Mouse (Mus musculus): ENCODE data around the gene Zfp114. TPM values are rescaled to one million over a fixed set of nuclear protein-coding genes. Genes with fewer than 3 reads are reported as not detected.

Gene Zfp114
- total and polyA plus RNA-seq, 3 experiments = not detected

GRCm38 (mm10) chr7:24187611-24188010 is 12.8 kb downstream of the Zfp114 start:
- Histone ChIP-seq H3K9ac (ENCODE audit: insufficient read depth, low read depth) (no peak overlapping the region), H3K27ac (ENCODE audit: insufficient read depth, low read depth) (no peak overlapping the region), H3K9me3 (replicated peaks; ENCODE audit: low read length) (peaks cover 2% of the 10 kb centered on the region), H3K4me1 (ENCODE audit: control insufficient read depth in 1 of 2, insufficient read depth in 2 of 2) (peaks cover 0 to 4% of the 10 kb centered on the region in 2 experiments; a peak in 2 of 4 replicates), H3K79me2 (replicated peaks; ENCODE audit: control insufficient read depth, extremely low read depth, insufficient read depth, poor library complexity, severe bottlenecking) (no peaks in the 10 kb centered on the region), H3K27me3 (replicated peaks) (peaks cover 7% of the 10 kb centered on the region), H3K4me3 (replicated peaks in 1 of 3; ENCODE audit: low read depth in 2 of 3, low read length in 2 of 3, poor library complexity in 1 of 3) (no peak overlapping the region), H3K36me3 (replicated peaks in 1 of 2; ENCODE audit: control insufficient read depth in 1 of 2, insufficient read depth in 1 of 2, low read length in 1 of 2) (no peaks in the 10 kb centered on the region), H3K4me2 (ENCODE audit: insufficient read depth, low read depth, poor library complexity, severe bottlenecking) (no peak overlapping the region)
- in situ Hi-C loops (cut with MboI; ENCODE audit: low pct_ligation_motif_present, low pct_unique_long_range_greater_than_20kb, low sequenced_read_pairs) (no loop called here), dilution Hi-C loops (cut with MboI; ENCODE audit: extremely low pct_ligation_motif_present, extremely low pct_unique_long_range_greater_than_20kb, low sequenced_read_pairs) (no loop called here)
- TF ChIP-seq MAX (IDR thresholded peaks at IDR 0.05; ENCODE audit: low read length) (no peak), MEF2A (IDR thresholded peaks at IDR 0.05; ENCODE audit: borderline replicate concordance, low read depth, low read length) (no peak), KAT2A (IDR thresholded peaks at IDR 0.05; ENCODE audit: insufficient replicate concordance, low read length) (no peak), E2F4 (IDR thresholded peaks at IDR 0.05; ENCODE audit: insufficient replicate concordance, low read depth, low read length) (no peak), CTCF (conservative IDR thresholded peaks at IDR 0.05 in 1 of 2, IDR thresholded peaks at IDR 0.05 in 1 of 2; ENCODE audit: low read depth in 2 of 2, low read length in 2 of 2) (no peak), POLR2A (IDR thresholded peaks at IDR 0.05; ENCODE audit: low read depth, low read length) (no peak), CHD1 (IDR thresholded peaks at IDR 0.05; ENCODE audit: low read depth, low read length) (no peak), ZC3H11A (IDR thresholded peaks at IDR 0.05; ENCODE audit: low read depth, low read length) (no peak), HCFC1 (IDR thresholded peaks at IDR 0.05; ENCODE audit: low read depth, low read length) (no peak), ELF1 (IDR thresholded peaks at IDR 0.05; ENCODE audit: low read depth, low read length) (no peak), SMC3 (IDR thresholded peaks at IDR 0.05; ENCODE audit: low read depth, low read length) (no peak), MXI1 (IDR thresholded peaks at IDR 0.05; ENCODE audit: low read depth, low read length) (no peak), CHD2 (IDR thresholded peaks at IDR 0.05; ENCODE audit: low read length) (no peak), ZMIZ1 (IDR thresholded peaks at IDR 0.05; ENCODE audit: low read depth, low read length) (no peak), TBP (conservative IDR thresholded peaks at IDR 0.05; ENCODE audit: low read depth, low read length) (no peak)
- no peak for DNase-seq (ENCODE audit: extremely low read depth)

GRCm38 (mm10) chr7:24188901-24189570 is 14.2 kb downstream of the Zfp114 start:
- H3K27ac ChIP-seq (ENCODE audit: insufficient read depth, low read depth) = no peak overlapping the region
- no peak for DNase-seq (ENCODE audit: extremely low read depth)
- H3K4me3 ChIP-seq (replicated peaks in 1 of 3; ENCODE audit: low read depth in 2 of 3, low read length in 2 of 3, poor library complexity in 1 of 3) = no peak overlapping the region
- no peak overlapping the region for H3K4me2 ChIP-seq (ENCODE audit: insufficient read depth, low read depth, poor library complexity, severe bottlenecking)
- H3K79me2 ChIP-seq (replicated peaks; ENCODE audit: control insufficient read depth, extremely low read depth, insufficient read depth, poor library complexity, severe bottlenecking) = no peaks in the 10 kb centered on the region
- no peak overlapping the region for H3K9ac ChIP-seq (ENCODE audit: insufficient read depth, low read depth)
- H3K4me1 ChIP-seq (ENCODE audit: control insufficient read depth in 1 of 2, insufficient read depth in 2 of 2) = peaks cover 0 to 4% of the 10 kb centered on the region in 2 experiments; a peak in 2 of 4 replicates
- peaks cover 2% of the 10 kb centered on the region for H3K9me3 ChIP-seq (replicated peaks; ENCODE audit: low read length)
- TF ChIP-seq MYC (IDR thresholded peaks at IDR 0.05; ENCODE audit: low read depth, low read length) = no peak
- TF ChIP-seq HCFC1 (IDR thresholded peaks at IDR 0.05; ENCODE audit: low read depth, low read length) = no peak
- TF ChIP-seq IRF4 (IDR thresholded peaks at IDR 0.05; ENCODE audit: low read depth, low read length) = no peak
- TF ChIP-seq RCOR1 (conservative IDR thresholded peaks at IDR 0.05; ENCODE audit: low read depth, low read length) = no peak
- TF ChIP-seq MAZ (IDR thresholded peaks at IDR 0.05; ENCODE audit: low read depth, low read length) = no peak
- no peak for TF ChIP-seq TCF12 (IDR thresholded peaks at IDR 0.05; ENCODE audit: low read depth, low read length)
- TF ChIP-seq ZKSCAN1 (IDR thresholded peaks at IDR 0.05; ENCODE audit: borderline replicate concordance, low read depth, low read length) = no peak
- no peak for TF ChIP-seq ZC3H11A (IDR thresholded peaks at IDR 0.05; ENCODE audit: low read depth, low read length)
- TF ChIP-seq MXI1 (IDR thresholded peaks at IDR 0.05; ENCODE audit: low read depth, low read length) = no peak
- TF ChIP-seq EP300 (IDR thresholded peaks at IDR 0.05; ENCODE audit: low read length) = no peak
- no peak for TF ChIP-seq RAD21 (IDR thresholded peaks at IDR 0.05; ENCODE audit: low read depth, low read length)
- TF ChIP-seq JUND (conservative IDR thresholded peaks at IDR 0.05; ENCODE audit: low read depth, low read length) = no peak
- no peak for TF ChIP-seq USF2 (conservative IDR thresholded peaks at IDR 0.05; ENCODE audit: low read depth, low read length)
- no peak for TF ChIP-seq CTCF (conservative IDR thresholded peaks at IDR 0.05 in 1 of 2, IDR thresholded peaks at IDR 0.05 in 1 of 2; ENCODE audit: low read depth in 2 of 2, low read length in 2 of 2)
- no peak for TF ChIP-seq MAX (IDR thresholded peaks at IDR 0.05; ENCODE audit: low read length)
- no peak for TF ChIP-seq KAT2A (IDR thresholded peaks at IDR 0.05; ENCODE audit: insufficient replicate concordance, low read length)
- dilution Hi-C loops (cut with MboI; ENCODE audit: extremely low pct_ligation_motif_present, extremely low pct_unique_long_range_greater_than_20kb, low sequenced_read_pairs) = no loop called here
- H3K36me3 ChIP-seq (replicated peaks in 1 of 2; ENCODE audit: control insufficient read depth in 1 of 2, insufficient read depth in 1 of 2, low read length in 1 of 2) = no peaks in the 10 kb centered on the region
- H3K27me3 ChIP-seq (replicated peaks) = peaks cover 6% of the 10 kb centered on the region
- in situ Hi-C loops (cut with MboI; ENCODE audit: low pct_ligation_motif_present, low pct_unique_long_range_greater_than_20kb, low sequenced_read_pairs) = no loop called here
